Mouse (Mus musculus) adipocyte (in vitro differentiated cells): ENCODE results near the gene Ptprq.

Source experiments
- DNase-seq: peaks from one replicate; pipeline ENCODE4 v3.0.0-alpha.2; 2016; ENCODE audit warnings: low spot score

Ptprq gene

DNA sequence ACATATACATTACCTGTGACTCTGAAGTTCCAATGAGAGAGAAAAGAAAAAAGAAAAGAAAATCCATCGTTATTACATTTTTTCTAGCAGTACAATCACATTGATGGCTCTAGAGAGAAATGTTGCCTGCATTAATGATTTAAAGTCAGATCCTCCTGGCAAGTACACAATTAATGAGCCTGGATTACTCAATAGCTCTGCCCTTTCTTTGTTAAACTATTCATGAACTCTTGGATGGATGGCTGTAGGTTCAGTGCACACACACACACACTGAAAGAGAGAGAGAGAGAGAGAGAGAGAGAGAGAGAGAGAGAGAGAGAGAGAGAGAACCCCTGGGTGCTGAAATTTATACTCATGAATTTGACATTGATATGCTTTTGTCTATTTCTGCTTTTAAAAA is at the start of gene Ptprq:
Ptprq (minus strand) TSS at position 246 of the 400 bp plus-strand sequence.
- no peak for DNase-seq

DNA sequence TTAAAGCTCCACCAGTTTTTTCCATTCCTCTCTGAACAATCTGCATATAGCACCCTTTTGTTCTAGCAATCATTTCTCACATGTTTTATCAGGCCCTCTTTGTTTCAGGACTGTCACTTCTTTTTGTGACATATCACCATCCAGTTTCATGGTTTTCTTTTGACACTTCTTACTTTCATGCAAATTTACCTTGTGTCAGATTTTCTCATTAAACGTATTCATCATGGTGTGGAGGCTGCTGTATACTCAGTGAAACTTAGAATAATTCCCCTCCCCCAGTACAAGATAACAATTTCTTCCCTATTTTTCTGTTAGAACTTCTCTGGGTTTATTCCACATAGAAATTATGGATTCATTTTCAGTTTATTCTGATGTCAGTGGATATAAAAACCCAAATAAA is 39.8 kb upstream of the Ptprq start:
- no peak for DNase-seq

DNA sequence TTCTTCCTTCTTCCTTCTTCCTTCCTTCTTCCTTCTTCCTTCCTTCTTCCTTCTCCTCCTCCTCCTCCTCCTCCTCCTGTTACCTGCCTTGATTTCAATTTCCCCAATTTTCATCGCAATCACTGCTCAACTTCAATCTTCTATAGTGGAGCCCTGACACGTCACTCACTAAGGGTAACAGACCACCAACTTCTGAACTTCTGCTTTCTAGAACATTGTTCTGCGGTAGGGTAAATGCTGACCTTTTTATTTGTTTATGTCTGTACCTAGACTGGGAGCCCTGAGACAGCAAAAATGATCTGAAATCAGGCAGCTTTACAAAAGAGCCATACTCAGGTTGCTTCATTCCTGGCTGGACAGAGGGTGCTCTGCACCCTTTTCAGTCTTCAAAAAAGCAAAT is 33.6 kb upstream of the Ptprq start:
- DNase-seq: no peak

DNA sequence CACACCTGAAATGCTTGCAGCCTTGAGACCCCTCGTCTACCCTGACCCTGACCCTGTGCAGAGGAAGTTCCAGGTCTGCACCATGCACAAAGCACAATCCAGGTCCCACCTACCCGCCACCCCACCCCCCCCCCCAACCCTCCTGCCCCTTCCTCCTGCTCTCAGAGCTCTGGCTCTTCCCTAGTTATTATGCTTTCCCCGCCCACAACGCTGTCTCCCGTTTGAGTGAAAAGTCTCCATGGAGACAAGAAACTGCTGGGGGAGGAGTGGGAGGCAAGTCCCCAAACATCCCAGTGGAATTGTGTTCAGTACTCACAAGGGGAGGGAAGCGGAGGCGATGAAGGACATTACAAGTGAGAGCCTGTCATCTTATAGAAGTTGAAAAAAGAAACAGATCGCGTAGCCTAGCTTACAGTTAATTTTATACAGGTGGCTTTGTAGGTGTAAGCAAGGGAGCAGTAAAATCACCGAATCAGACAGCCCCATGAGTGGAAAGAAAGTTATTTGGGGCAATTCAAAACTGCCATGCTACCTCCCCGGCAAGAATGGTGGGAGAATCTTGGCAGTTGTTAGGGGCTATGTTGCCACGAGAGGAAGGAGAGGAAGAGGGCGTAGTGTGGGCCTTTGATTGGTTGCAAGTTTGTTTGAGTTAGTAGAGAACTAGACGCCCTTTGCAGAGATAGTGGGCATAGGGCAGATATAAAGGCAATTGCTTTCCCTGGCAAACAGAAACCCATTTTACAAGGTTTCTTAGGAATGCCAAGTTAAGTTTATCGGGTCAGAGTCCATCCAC is 32.7 kb upstream of the Ptprq start:
- no peak for DNase-seq

DNA sequence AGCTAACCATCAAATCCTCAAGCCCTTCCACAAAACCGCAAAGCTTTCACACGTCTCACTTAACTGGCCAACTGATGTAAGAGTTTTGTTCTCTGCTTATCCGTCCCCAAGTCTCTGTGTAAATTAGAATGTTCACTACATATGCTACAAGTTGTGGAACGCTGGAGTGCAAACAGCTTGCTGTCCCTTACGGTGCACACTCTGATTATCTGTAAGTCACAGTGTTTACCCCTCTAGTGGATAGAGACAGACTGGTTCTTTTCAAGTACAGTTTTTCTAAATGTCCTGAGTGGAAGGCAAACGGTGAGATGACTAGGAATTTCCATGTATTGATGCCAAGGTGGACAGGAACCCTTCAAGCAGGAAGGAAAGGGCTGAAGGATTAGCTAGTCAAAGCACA is 32.1 kb upstream of the Ptprq start:
- DNase-seq: no peak

DNA sequence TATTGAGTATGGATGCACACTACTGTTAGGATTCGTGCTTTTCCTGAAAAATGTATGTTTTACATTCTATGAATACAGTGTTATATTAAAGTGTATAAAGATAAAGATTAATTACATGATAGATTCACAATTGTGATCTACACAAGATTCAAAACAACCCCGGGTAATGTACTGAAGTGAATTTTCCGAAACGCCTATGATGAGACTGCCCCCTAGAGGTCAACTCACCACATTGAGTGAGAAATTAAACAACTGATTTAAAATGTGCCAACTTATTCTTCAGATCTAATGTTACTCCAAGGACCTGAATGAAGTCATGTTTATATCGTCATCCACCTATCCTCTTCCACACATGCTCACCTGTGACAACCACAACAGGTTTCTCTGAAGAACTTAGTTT is 27.7 kb upstream of the Ptprq start:
- peak; percentile 52 for DNase-seq

DNA sequence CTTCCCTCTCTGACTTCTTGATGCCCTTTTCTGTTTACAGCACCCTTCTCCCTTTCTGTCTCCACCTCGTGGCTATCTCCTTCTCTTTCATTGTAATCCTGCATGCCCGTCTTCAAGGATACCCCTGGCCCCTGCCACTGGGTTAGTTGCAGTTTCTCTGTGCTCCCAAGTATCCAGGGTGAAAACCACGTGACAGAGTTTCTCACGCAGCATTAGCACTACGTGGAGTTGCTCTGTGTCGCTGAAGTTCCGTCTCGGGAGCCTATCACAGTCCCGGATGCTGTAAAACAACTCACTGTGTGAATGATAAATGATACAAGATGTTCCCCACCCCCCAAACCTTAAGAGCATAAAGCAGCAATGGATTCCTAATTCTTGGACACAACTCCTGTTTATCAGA is 26.9 kb upstream of the Ptprq start:
- no peak for DNase-seq

DNA sequence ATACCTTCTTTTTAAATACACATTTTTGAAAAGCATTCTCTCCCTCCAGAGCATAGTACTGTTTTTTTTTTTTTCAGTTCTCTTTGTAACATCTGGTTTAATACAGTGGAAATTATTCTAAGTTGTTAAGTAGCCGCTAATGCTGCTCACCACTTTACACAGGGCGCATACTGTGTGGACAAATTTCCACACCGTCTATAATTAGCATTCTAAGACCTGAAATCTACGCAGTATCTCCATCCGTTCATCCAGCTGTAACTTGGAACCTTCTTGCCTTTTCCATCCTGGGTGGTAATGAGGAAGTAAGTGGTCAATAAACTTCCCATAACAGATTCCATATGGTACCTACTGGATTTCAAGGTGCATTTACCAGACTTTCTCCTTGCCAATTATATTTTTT is 20.0 kb upstream of the Ptprq start:
- DNase-seq: no peak

DNA sequence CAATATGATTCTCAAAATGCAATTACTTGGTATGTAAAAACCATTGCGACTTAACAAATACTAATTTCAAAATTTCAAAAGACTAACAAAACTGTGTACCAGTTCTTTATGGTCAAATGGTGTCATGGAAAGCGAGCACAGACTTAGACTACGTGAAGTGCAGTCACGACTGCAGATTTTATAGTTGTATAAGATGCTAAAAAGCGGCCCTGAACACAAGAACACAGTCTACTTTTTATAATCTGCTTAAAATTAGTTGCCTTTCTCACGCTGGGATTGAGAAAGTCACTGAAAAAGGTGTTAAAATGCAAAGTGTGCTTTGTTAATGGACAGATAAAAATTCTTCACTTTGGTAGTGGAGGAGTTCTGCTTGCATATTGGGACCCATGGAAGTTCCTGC is 17.9 kb upstream of the Ptprq start:
- no peak for DNase-seq

DNA sequence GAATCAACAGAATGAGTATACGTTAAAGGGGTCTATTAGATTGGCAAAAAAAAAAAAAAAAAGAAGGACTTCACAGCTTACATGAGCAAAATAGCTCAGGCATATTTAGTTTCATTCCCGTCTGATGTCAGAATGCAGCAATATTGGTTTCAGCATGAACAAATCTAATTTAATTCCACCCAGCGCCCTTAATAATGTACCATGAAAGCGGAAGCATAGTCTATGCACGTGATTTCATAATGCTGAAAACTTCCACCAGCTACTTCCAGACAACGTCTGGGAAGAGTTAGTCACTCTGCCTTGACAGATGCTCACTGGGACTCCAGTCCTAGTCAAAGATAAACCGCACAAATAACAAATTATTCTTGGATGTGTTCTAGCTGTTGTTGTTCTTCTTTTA is 15.6 kb upstream of the Ptprq start:
- DNase-seq: no peak

DNA sequence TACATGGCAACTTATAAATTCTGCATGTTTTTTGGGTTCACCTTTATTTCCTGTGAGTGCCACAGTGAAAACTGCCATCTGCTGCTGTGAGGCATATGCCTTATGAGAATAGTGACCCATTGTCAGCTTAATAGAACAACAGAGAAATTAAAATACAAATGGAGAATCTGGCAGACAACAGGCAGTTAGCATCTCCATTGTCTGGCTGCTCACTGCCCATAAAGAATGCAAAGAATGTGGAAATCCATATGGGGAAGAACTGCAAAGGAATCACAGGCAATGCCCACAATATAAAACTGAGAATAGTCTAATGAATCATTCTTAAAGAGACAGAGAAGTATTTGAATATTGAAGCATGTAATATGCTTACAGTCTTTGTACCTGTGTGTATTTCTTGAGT is 14.5 kb upstream of the Ptprq start:
- DNase-seq: no peak

DNA sequence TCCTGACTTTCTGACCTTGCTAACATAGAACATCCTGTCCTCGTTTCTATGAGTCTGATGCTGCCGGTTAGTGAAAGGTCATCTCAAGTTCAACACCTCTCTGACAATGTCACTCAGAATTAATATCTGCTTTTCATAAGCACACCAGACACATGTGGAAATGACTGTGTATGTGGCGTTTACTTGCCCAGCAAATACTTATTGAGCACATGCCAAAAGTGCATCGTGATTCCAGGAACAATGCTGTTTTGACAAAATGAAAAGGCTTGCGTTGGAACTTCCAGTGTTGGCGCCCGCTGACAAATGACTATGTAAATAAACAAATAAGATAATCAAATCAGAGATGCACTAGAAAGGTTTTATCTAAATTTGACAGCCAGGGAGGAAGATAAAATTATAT is 5.8 kb upstream of the Ptprq start:
- no peak for DNase-seq

DNA sequence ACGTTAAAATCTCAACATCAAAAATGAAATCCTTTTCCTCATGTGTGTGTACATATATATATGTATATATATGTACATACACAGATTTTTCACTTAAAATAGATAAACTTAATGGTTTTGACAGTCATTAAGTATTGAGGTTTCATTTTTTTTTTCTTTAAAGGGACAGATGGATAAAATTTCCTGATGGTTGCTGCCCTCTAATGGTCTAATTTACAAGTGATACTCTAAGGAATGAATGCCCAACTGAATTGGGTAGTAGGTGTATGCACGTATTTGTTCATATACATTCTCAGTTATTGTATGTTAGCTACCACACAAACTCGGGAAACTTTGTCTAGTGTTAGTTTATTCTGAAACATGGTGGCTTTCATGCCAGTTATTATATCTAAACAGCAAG is 15.4 kb downstream of the Ptprq start:
- DNase-seq: peak; percentile 55

DNA sequence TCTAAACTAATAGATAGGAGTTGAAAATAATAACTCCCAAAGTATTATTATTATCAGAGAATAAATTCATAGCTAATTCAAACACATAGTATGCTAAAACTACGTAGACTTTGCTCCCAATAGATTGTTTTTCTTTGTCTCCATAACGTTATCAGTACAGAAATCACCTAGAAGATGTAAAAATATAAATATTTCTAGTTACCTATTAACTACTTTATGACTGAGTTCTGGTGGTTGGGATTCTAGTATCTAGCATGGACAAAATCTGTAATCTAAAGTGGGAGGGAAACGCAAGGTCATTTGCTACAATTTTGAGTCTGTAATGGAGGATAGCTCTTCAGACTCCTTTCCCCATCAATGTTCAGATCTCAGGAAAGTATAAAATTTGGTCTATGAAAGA is 18.9 kb downstream of the Ptprq start:
- DNase-seq: no peak

DNA sequence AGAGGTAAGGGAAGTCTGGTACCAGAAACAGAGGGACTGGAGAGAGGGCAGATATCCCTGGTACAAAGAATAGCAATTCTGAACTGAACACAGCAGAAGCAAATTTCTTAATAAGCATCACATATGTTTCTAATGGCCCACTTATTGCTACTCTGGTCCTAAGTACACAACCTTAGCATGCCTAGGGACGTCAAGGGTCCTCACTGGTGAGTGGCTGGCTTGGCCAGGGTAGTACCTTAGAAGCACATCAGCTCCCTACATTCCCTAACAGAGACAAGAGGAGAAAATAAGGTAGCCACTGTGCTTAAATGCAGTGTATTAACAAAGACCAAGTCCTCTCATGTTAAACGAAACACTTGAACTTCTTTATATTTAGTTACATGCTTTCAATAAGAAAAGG is 21.1 kb downstream of the Ptprq start:
- no peak for DNase-seq

DNA sequence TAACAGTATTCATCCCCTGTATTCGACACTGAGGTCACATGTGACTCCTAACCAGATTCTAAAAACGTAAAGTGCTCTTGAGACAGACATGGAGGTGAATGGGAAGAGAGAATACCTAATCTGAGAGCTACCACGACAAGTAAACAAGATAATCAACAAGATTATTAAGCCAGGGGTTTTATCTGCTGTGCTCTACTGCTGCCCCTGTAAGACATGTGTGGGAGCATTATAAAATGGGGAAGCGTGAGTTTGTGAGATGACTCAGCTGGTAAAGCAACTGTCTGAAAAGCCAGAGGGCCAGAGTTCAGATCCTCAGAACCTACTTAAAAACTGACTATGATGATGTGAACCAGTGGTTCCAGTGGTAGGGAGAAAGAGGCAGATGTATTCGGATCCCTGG is 22.7 kb downstream of the Ptprq start:
- no peak for DNase-seq

DNA sequence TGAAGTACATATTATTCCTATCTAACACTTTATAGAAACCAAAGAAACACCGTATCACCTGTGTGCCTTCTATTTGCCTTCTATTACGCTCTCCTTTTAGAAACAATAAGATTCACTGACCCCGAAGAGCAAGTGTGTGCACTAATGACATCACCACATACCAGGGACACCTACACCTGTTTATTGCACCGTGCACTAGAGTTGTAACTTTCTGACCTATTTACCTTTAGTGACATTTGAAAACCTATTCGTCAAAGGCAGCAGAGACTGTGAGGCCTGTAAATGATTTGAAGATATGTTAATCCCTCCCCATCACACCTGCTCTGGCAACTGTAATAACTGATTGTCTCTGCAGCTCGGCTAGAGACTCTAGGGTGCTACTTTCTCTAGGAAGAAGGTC is 32.5 kb downstream of the Ptprq start:
- no peak for DNase-seq

DNA sequence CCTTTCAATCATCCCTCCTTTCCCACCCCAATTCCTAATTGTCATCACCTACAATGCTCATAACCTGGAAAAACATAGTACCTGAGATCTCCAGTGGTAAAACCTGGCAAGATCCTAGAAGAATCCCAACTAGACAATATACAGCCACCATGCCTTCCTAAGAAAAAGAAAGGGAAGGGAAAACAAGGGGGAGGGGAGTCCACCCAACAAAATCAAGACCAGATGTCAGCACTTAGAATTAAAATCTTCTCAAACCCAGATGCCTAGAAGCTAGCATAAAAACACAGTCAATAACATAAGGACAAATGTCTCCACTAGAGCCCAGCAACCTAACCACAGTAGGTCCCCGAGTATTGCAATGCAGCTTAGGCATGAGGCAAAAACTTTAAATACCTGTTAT is 43.9 kb downstream of the Ptprq start:
- no peak for DNase-seq

DNA sequence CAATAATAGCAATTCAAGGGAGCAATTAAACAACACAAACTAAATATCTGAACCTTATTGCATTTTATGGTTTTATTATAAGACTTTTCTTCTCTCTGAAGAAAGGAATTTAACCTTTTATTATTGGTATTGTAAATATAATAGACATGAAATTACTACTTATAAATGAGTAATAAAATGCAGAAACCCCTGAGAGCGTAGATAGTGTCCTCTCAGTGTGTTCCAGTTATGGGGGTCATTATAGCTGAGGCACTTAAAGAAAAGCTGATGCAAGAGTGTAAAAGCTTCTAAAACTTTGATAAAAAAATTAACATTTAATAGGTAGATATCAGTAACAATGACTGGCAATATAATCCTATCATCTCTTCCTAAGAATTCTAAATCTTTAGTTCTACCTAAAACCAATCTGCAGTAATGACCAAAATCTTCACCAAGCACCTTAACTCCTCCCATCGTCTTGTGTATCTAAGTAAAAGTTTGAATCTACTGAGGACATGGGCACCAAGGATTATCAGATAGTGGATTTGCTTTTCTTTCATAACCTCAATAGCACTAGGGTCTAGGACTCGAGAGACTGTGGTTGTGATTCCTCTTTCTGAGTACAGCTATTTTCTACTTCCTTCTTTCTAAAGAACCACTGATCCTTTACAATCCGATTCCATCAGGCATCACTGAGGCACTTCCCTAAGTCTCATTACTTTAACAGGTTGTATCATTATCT is 51.3 kb downstream of the Ptprq start:
- no peak for DNase-seq

DNA sequence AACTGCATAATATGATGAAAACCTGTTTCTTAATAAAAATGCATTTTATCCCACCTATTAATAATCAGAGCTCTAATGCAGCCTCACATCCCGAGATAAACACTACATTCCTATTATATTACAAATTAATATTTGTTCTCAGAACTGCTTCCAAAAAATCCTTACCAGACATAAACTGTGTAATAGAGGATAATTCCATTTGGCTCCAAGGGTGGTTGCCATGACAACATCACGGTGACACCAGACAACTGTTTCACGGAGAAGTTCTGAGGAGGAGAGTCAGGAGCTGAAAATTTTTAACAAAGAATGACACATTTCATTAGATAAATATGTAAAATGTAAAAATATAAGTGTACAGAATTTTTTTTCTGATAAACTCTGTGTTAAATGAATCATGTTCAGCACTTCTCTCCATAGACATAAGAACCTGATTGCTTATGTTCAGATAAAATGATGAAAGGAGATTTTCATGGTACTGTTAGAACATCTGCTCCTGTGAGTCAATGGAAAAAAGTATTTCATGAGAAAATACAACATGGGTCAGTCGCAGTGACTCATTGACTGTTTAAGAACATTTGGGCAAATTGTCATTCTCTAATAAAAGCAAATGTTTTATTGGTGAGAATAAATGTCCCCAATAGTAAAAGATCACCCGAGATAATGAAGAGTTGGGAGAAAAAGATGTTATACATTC is 57.3 kb downstream of the Ptprq start:
- DNase-seq: peak; percentile 13

DNA sequence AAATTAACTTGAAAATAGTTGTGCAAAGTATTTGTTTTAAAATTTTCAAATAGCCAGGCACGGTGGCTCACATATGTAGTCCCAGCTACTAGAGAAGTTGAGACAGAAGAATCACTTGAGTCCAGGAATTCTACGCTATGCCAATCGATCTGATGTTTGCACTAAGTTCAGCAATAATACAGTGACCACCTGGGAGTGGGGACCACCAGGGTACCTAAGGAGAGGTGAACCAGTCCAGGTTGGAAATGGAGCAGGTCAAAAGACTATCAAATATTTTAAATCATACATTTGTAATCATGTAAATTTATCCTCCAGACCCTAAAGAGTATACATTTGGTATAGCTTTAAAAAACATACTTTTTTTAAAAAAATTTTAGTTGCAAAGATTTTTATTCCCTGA is 57.9 kb downstream of the Ptprq start:
- DNase-seq: no peak

DNA sequence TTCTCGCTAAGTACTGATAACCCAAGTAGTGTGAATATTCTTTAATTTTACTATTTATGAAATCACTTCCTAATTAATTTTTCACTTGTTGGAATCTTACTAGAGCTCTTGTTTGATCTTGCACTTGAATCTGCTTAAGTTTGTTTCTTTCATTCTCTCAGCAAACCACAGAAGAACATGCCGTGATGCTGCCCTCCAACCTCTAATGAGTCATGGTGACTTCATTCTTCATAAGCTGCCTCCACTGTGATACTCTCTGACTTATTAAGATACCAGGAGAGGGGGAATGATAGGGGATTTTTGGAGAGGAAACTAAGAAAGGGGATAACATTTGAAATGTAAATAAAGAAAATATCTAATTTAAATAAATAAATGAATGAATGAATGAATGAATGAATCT is 60.7 kb downstream of the Ptprq start:
- DNase-seq: no peak

DNA sequence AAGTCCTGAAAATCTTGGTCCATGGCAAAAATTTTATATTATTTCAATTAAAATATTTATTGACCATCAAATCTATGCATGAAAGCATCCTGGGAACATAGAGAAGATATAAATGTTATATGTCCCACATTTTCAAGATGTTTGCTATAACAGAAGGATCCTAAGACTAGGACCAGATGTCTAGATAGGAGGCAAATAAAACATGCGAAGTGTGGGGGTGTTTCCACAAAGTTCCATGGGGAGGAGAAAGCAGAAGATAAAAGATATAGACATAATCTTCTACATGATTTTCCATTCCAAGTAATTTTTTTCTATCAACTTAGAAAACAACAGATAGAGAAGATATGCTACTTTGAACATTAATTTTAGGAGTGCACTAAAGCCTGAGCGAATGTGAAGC is 70.2 kb downstream of the Ptprq start:
- no peak for DNase-seq
